Mouse (Mus musculus): ENCODE measurements at regions not wholly inside any gene's neighbourhood (a gene's known extent, or its start where the extent isn't known, plus 50 kb on each side); places are given as distances from the start of the nearest gene placed in this dataset.

- no peak for DNase-seq
Observed at GRCm38 (mm10) chr6:147970162-147970608, 76.9 kb upstream of the Far2 start.

DNA sequence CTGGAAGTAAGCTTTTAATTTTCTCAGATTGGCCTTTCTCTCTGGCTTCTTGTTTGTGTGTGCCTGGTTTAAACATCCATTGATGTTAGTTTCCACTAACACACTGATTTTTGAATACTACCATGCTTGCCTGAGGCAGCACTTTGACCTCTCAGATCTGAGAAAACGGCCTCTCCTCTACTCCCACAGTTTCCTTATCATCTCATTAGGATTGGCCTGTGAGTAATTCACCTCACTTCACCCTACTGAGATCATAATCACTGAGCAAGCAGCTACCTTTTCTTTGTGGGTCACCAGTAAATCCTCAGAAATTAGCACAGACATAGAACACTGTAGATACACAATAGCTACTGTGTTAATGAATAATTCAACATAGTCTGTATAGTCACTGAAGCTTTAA lies 74.5 kb upstream of the Far2 start:
- no peak for DNase-seq

GRCm38 (mm10) chr6:147973059-147973458 lies 74.0 kb upstream of the Far2 start:
- no peak for DNase-seq

DNA sequence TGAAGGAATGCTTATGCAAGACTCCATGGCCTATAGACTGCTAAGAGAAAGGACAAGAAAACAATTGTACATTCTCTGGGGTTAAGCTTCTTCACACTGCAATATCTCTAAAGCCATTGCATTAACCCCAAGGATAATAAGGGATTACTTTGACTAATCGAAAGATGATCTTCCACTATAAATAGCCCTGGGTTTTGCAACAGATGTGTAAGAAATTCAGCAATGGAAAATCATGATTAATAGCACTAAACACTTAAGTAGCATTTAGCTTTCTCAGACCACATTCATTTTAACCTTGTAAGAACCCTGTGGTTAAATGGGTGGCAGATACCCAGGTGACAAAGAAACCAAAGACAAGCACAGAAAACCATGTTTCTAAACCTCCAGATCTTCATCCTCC lies 71.1 kb upstream of the Far2 start:
- DNase-seq: no peak

DNA sequence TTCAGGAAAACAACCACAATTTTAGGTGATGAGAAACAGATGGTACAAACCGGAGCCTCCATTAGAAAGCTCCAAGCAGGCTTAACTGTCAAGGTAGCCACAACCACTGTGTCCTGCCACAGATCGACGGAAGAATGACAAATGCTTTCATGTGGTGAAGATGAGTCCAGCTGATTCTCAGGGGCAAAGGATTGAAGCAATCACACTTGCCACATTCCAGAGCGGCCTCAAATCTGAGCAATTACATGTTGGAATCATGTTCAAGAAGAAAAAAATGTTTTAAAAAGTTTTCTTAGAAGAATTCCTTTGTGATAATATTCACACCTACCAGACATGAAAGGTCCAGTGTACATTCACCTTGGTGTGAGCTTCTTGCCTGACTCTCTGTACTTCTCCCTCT lies 57.7 kb upstream of the Far2 start:
- no peak for DNase-seq

Data from adrenal gland, adult 2 months (tissue).